11 mouse cellular contexts compared by ENCODE assay signal in genomic region chr3:34656153-34656552, GRCm38 (mm10). TPM values are rescaled to one million over a fixed set of nuclear protein-coding genes. Genes with fewer than 3 reads are reported as not detected.
A peak's percentile ranks its signal among the peaks of the same experiment; 100 is the strongest.
DNase-seq lines count a peak whose midpoint lies in the region; ATAC-seq and TF ChIP-seq lines count a peak whose summit lies in the region.
"Had no signal": no experiment of that assay in that cellular context is flagged by ENCODE, and none has a peak within 500 bp of the region (broad histone marks: within the 10 kb centered on the region; RNA-seq: fewer than 3 reads in every experiment).

No protein-coding gene starts in this region.

- H3K4me3 ChIP-seq in ES-Bruce4 (ENCODE audit: low read depth, low read length), result peak overlapping the region; percentile 42
- peak overlapping the region; percentile 72 for H3K4me3 ChIP-seq in embryonic facial prominence, embryonic 10.5 days
- H3K4me3 ChIP-seq in hindbrain, embryonic 10.5 days, result peak overlapping the region; percentile 68
- H3K4me3 ChIP-seq in midbrain, embryonic 15.5 days, result peak overlapping the region; percentile 35
- H3K4me3 ChIP-seq in intestine, embryonic 16.5 days (ENCODE audit: low read length), result no peak overlapping the region
- H3K4me3 ChIP-seq: limb, embryonic 12.5 days had no signal

- peaks cover 2% of the 10 kb centered on the region for H3K4me1 ChIP-seq in ES-Bruce4 (ENCODE audit: control insufficient read depth, insufficient read depth, low read length)
- peaks cover 40% of the 10 kb centered on the region for H3K4me1 ChIP-seq in embryonic facial prominence, embryonic 10.5 days
- peaks cover 62% of the 10 kb centered on the region for H3K4me1 ChIP-seq in hindbrain, embryonic 10.5 days (replicated peaks)
- H3K4me1 ChIP-seq in midbrain, embryonic 15.5 days, result peaks cover 8% of the 10 kb centered on the region
- H3K4me1 ChIP-seq in intestine, embryonic 16.5 days (ENCODE audit: control insufficient read depth, insufficient read depth, low read length), result no peaks in the 10 kb centered on the region

- no peak for TF ChIP-seq POLR2A in ES-Bruce4 (IDR thresholded peaks at IDR 0.05; ENCODE audit: insufficient read depth, low read length)

- peak overlapping the region; percentile 35; the same call in 1 of the 2 replicates for H3K27ac ChIP-seq in ES-Bruce4 (ENCODE audit: insufficient read depth, low read length)
- H3K27ac ChIP-seq in embryonic facial prominence, embryonic 10.5 days (replicated peaks), result peak overlapping the region; percentile 93
- H3K27ac ChIP-seq in hindbrain, embryonic 10.5 days, result peak overlapping the region; percentile 93
- peak overlapping the region; percentile 66 for H3K27ac ChIP-seq in midbrain, embryonic 15.5 days
- H3K27ac ChIP-seq in intestine, embryonic 16.5 days (ENCODE audit: low read length), result no peak overlapping the region
- H3K27ac ChIP-seq: limb, embryonic 12.5 days had no signal

- peak overlapping the region; percentile 46 for H3K4me2 ChIP-seq in midbrain, embryonic 15.5 days
- no peak overlapping the region for H3K4me2 ChIP-seq in intestine, embryonic 16.5 days (ENCODE audit: low read depth, low read length)
- H3K4me2 ChIP-seq: limb, embryonic 12.5 days had no signal

- no peaks in the 10 kb centered on the region for H3K27me3 ChIP-seq in ES-Bruce4 (ENCODE audit: control insufficient read depth, insufficient read depth, low read length, poor library complexity, severe bottlenecking)
- peaks cover 90% of the 10 kb centered on the region for H3K27me3 ChIP-seq in embryonic facial prominence, embryonic 10.5 days (replicated peaks; ENCODE audit: low read depth, poor library complexity, severe bottlenecking)
- peaks cover 55% of the 10 kb centered on the region for H3K27me3 ChIP-seq in hindbrain, embryonic 10.5 days (ENCODE audit: insufficient read depth, poor library complexity, severe bottlenecking)
- peaks cover 13% of the 10 kb centered on the region; the same call in 1 of the 2 replicates for H3K27me3 ChIP-seq in midbrain, embryonic 15.5 days (replicated peaks)
- peaks cover 66% of the 10 kb centered on the region for H3K27me3 ChIP-seq in intestine, embryonic 16.5 days (replicated peaks; ENCODE audit: control insufficient read depth, insufficient read depth, low read length)

- H3K36me3 ChIP-seq in ES-Bruce4 (ENCODE audit: control insufficient read depth, insufficient read depth, low read length, poor library complexity, severe bottlenecking), result peaks cover 56% of the 10 kb centered on the region
- H3K36me3 ChIP-seq in embryonic facial prominence, embryonic 10.5 days (replicated peaks), result peaks cover 1% of the 10 kb centered on the region; the same call in 1 of the 2 replicates
- H3K36me3 ChIP-seq in hindbrain, embryonic 10.5 days, result peaks cover 18% of the 10 kb centered on the region
- H3K36me3 ChIP-seq in midbrain, embryonic 15.5 days (replicated peaks), result no peaks in the 10 kb centered on the region
- no peaks in the 10 kb centered on the region for H3K36me3 ChIP-seq in intestine, embryonic 16.5 days (ENCODE audit: control insufficient read depth, insufficient read depth, low read length)
- H3K36me3 ChIP-seq: limb, embryonic 12.5 days had no signal

- WGBS in embryonic facial prominence, embryonic 10.5 days, result 10% methylated on average over 3 of the region's 3 CpGs
- 4% methylated on average over 3 of the region's 3 CpGs for WGBS in hindbrain, embryonic 10.5 days
- 6% methylated on average over 3 of the region's 3 CpGs for WGBS in midbrain, embryonic 15.5 days
- 8% methylated on average over 3 of the region's 3 CpGs for WGBS in intestine, embryonic 16.5 days

- TF ChIP-seq EP300 in ES-Bruce4 (IDR thresholded peaks at IDR 0.05; ENCODE audit: insufficient read depth, low read depth, low read length), result no peak

- H3K9me3 ChIP-seq in ES-Bruce4 (replicated peaks; ENCODE audit: control insufficient read depth, insufficient read depth, low read length, poor library complexity, severe bottlenecking), result no peaks in the 10 kb centered on the region
- no peaks in the 10 kb centered on the region for H3K9me3 ChIP-seq in embryonic facial prominence, embryonic 10.5 days
- H3K9me3 ChIP-seq in hindbrain, embryonic 10.5 days, result no peaks in the 10 kb centered on the region
- H3K9me3 ChIP-seq in midbrain, embryonic 15.5 days, result no peaks in the 10 kb centered on the region
- H3K9me3 ChIP-seq in intestine, embryonic 16.5 days (ENCODE audit: control insufficient read depth, low read length), result no peaks in the 10 kb centered on the region
- H3K9me3 ChIP-seq: limb, embryonic 12.5 days had no signal

- DNase-seq in embryonic facial prominence, embryonic 10.5 days (ENCODE audit: low spot score), result peak; percentile 11
- no peak for DNase-seq in hindbrain, embryonic 10.5 days (ENCODE audit: low spot score)
- DNase-seq in ovary, postnatal 36 days (ENCODE audit: low spot score), result no peak
- DNase-seq in left cerebral cortex, postnatal 14 days (ENCODE audit: low spot score in 2 of 2), result no peak
- DNase-seq: cerebellum, adult 8-10 months had no signal

- no peak for ATAC-seq in midbrain, embryonic 15.5 days (replicated peaks)
- no peak for ATAC-seq in intestine, embryonic 16.5 days
- ATAC-seq in monocyte, adult 5-6 weeks (replicated peaks; ENCODE audit: insufficient number of reproducible peaks, low FRiP score, low TSS enrichment, poor library complexity, severe bottlenecking), result no peak

- peak overlapping the region; percentile 73 for H3K9ac ChIP-seq in ES-Bruce4 (ENCODE audit: low read depth, poor library complexity, severe bottlenecking)
- peak overlapping the region; percentile 29; the same call in 1 of the 2 replicates for H3K9ac ChIP-seq in midbrain, embryonic 15.5 days
- H3K9ac ChIP-seq in intestine, embryonic 16.5 days (ENCODE audit: low read depth, low read length), result no peak overlapping the region
- H3K9ac ChIP-seq: limb, embryonic 12.5 days had no signal

- intact Hi-C loops in left cerebral cortex, postnatal 14 days (cut with DNase I), result no loop called here

- TF ChIP-seq CTCF in ES-Bruce4 (IDR thresholded peaks at IDR 0.05; ENCODE audit: low read depth, low read length), result no peak

RNA-seq across cellular contexts. Expression of gene Sox2, which starts 5.9 kb away (rescaled TPM):
- polyA plus RNA-seq in ES-Bruce4 (2011; ENCODE audit: insufficient read depth, insufficient read length, low read depth, missing spikeins), result 400 and 407 TPM in 2 replicates
- 12.2 and 16.1 TPM in 2 replicates for polyA plus RNA-seq in embryonic facial prominence, embryonic 10.5 days (2016; fragmentation: Nextera tagmentation; extraction: Ambion mirVana)
- polyA plus RNA-seq in hindbrain, embryonic 10.5 days (2016; fragmentation: Nextera tagmentation; extraction: Ambion mirVana), result 23.4 and 24.2 TPM in 2 replicates
- polyA plus RNA-seq in midbrain, embryonic 15.5 days (2015; fragmentation: Nextera tagmentation; extraction: Ambion mirVana), result 20.7 and 23.2 TPM in 2 replicates
- polyA plus RNA-seq in intestine, embryonic 16.5 days (2015; fragmentation: Nextera tagmentation; extraction: Ambion mirVana), result 0.12 and 0.24 TPM in 2 replicates
- total RNA-seq in left cerebral cortex, postnatal 14 days (2021), result 10 to 100 TPM; 27.8 to 45.3 TPM
- not detected in 3 replicates for total RNA-seq in monocyte, adult 5-6 weeks (2017)
- polyA plus RNA-seq: gonadal fat pad, adult 2 months had no signal

Comparison
In these comparisons a context has a peak if more than half of its experiments do, and no peak if none do; other contexts are left out.
1. RNA of gene Sox2, which starts 5.9 kb away (polyA plus RNA-seq): 400 to 407 TPM in ES-Bruce4; 23.4 to 24.2 TPM in hindbrain, embryonic 10.5 days, 20.7 to 23.2 TPM in midbrain, embryonic 15.5 days, 12.2 to 16.1 TPM in embryonic facial prominence, embryonic 10.5 days and 0.12 to 0.24 TPM in intestine, embryonic 16.5 days; every median in the first group is over 10 times any median in the second.